Mouse (Mus musculus): Measurements from ENCODE around the gene Slit3. TPM values are rescaled to one million over a fixed set of nuclear protein-coding genes. Genes with fewer than 3 reads are reported as not detected.

The Slit3 gene
- polyA plus RNA-seq, 1 experiment, result not detected

- H3K36me3 ChIP-seq (ENCODE audit: control insufficient read depth), result no peaks in the 10 kb centered on the region
- TF ChIP-seq GATA1 (IDR thresholded peaks at IDR 0.05; ENCODE audit: low read length), result no peak
- no peak for TF ChIP-seq TAL1 (IDR thresholded peaks at IDR 0.05; ENCODE audit: low read length)
- no peaks in the 10 kb centered on the region for H3K9me3 ChIP-seq (ENCODE audit: control insufficient read depth, low read length)
- no peaks in the 10 kb centered on the region for H3K4me1 ChIP-seq (ENCODE audit: control insufficient read depth)
- H3K27me3 ChIP-seq (ENCODE audit: control insufficient read depth), result no peaks in the 10 kb centered on the region
- no peak overlapping the region for H3K4me3 ChIP-seq (replicated peaks)
Observed at GRCm38 (mm10) chr11:35142698-35143360, 21.8 kb downstream of the Slit3 start.

GRCm38 (mm10) chr11:35147818-35148445 lies 26.9 kb downstream of the Slit3 start:
- H3K9me3 ChIP-seq (ENCODE audit: control insufficient read depth, low read length), result no peaks in the 10 kb centered on the region
- H3K4me1 ChIP-seq (ENCODE audit: control insufficient read depth), result no peaks in the 10 kb centered on the region
- H3K4me3 ChIP-seq (replicated peaks), result no peak overlapping the region
- H3K36me3 ChIP-seq (ENCODE audit: control insufficient read depth), result no peaks in the 10 kb centered on the region
- TF ChIP-seq GATA1 (IDR thresholded peaks at IDR 0.05; ENCODE audit: low read length) (no peak), TAL1 (IDR thresholded peaks at IDR 0.05; ENCODE audit: low read length) (no peak)
- no peaks in the 10 kb centered on the region for H3K27me3 ChIP-seq (ENCODE audit: control insufficient read depth)

GRCm38 (mm10) chr11:35151539-35151951 lies 30.5 kb downstream of the Slit3 start:
- Histone ChIP-seq H3K4me3 (replicated peaks) (no peak overlapping the region), H3K4me1 (ENCODE audit: control insufficient read depth) (no peaks in the 10 kb centered on the region), H3K27me3 (ENCODE audit: control insufficient read depth) (no peaks in the 10 kb centered on the region), H3K9me3 (ENCODE audit: control insufficient read depth, low read length) (no peaks in the 10 kb centered on the region), H3K36me3 (ENCODE audit: control insufficient read depth) (no peaks in the 10 kb centered on the region)
- TF ChIP-seq GATA1 (IDR thresholded peaks at IDR 0.05; ENCODE audit: low read length) (no peak), TAL1 (IDR thresholded peaks at IDR 0.05; ENCODE audit: low read length) (no peak)

GRCm38 (mm10) chr11:35152875-35153274 lies 31.9 kb downstream of the Slit3 start:
- Histone ChIP-seq H3K4me1 (ENCODE audit: control insufficient read depth) (no peaks in the 10 kb centered on the region), H3K36me3 (ENCODE audit: control insufficient read depth) (no peaks in the 10 kb centered on the region), H3K27me3 (ENCODE audit: control insufficient read depth) (no peaks in the 10 kb centered on the region), H3K4me3 (replicated peaks) (no peak overlapping the region), H3K9me3 (ENCODE audit: control insufficient read depth, low read length) (no peaks in the 10 kb centered on the region)
- TF ChIP-seq GATA1 (IDR thresholded peaks at IDR 0.05; ENCODE audit: low read length), result no peak
- no peak for TF ChIP-seq TAL1 (IDR thresholded peaks at IDR 0.05; ENCODE audit: low read length)

GRCm38 (mm10) chr11:35154449-35154848 lies 33.4 kb downstream of the Slit3 start:
- no peak for TF ChIP-seq GATA1 (IDR thresholded peaks at IDR 0.05; ENCODE audit: low read length)
- no peak for TF ChIP-seq TAL1 (IDR thresholded peaks at IDR 0.05; ENCODE audit: low read length)
- Histone ChIP-seq H3K36me3 (ENCODE audit: control insufficient read depth) (no peaks in the 10 kb centered on the region), H3K4me3 (replicated peaks) (no peak overlapping the region), H3K9me3 (ENCODE audit: control insufficient read depth, low read length) (no peaks in the 10 kb centered on the region), H3K27me3 (ENCODE audit: control insufficient read depth) (no peaks in the 10 kb centered on the region), H3K4me1 (ENCODE audit: control insufficient read depth) (no peaks in the 10 kb centered on the region)

- H3K9me3 ChIP-seq (ENCODE audit: control insufficient read depth, low read length), result no peaks in the 10 kb centered on the region
- no peaks in the 10 kb centered on the region for H3K4me1 ChIP-seq (ENCODE audit: control insufficient read depth)
- TF ChIP-seq GATA1 (IDR thresholded peaks at IDR 0.05; ENCODE audit: low read length) (no peak), TAL1 (IDR thresholded peaks at IDR 0.05; ENCODE audit: low read length) (no peak)
- no peak overlapping the region for H3K4me3 ChIP-seq (replicated peaks)
- H3K36me3 ChIP-seq (ENCODE audit: control insufficient read depth), result no peaks in the 10 kb centered on the region
- H3K27me3 ChIP-seq (ENCODE audit: control insufficient read depth), result no peaks in the 10 kb centered on the region
Observed at GRCm38 (mm10) chr11:35155281-35155680, 34.3 kb downstream of the Slit3 start.

GRCm38 (mm10) chr11:35156676-35157075 lies 35.7 kb downstream of the Slit3 start:
- Histone ChIP-seq H3K9me3 (ENCODE audit: control insufficient read depth, low read length) (no peaks in the 10 kb centered on the region), H3K4me3 (replicated peaks) (no peak overlapping the region), H3K4me1 (ENCODE audit: control insufficient read depth) (no peaks in the 10 kb centered on the region), H3K27me3 (ENCODE audit: control insufficient read depth) (no peaks in the 10 kb centered on the region), H3K36me3 (ENCODE audit: control insufficient read depth) (no peaks in the 10 kb centered on the region)
- TF ChIP-seq TAL1 (IDR thresholded peaks at IDR 0.05; ENCODE audit: low read length) (no peak), GATA1 (IDR thresholded peaks at IDR 0.05; ENCODE audit: low read length) (no peak)

- H3K27me3 ChIP-seq (ENCODE audit: control insufficient read depth), result no peaks in the 10 kb centered on the region
- no peaks in the 10 kb centered on the region for H3K4me1 ChIP-seq (ENCODE audit: control insufficient read depth)
- no peaks in the 10 kb centered on the region for H3K36me3 ChIP-seq (ENCODE audit: control insufficient read depth)
- no peak overlapping the region for H3K4me3 ChIP-seq (replicated peaks)
- H3K9me3 ChIP-seq (ENCODE audit: control insufficient read depth, low read length), result no peaks in the 10 kb centered on the region
- no peak for TF ChIP-seq TAL1 (IDR thresholded peaks at IDR 0.05; ENCODE audit: low read length)
- no peak for TF ChIP-seq GATA1 (IDR thresholded peaks at IDR 0.05; ENCODE audit: low read length)
Observed at GRCm38 (mm10) chr11:35160682-35161211, 39.7 kb downstream of the Slit3 start.

- TF ChIP-seq TAL1 (IDR thresholded peaks at IDR 0.05; ENCODE audit: low read length), result no peak
- TF ChIP-seq GATA1 (IDR thresholded peaks at IDR 0.05; ENCODE audit: low read length), result no peak
- H3K27me3 ChIP-seq (ENCODE audit: control insufficient read depth), result no peaks in the 10 kb centered on the region
- no peaks in the 10 kb centered on the region for H3K4me1 ChIP-seq (ENCODE audit: control insufficient read depth)
- no peak overlapping the region for H3K4me3 ChIP-seq (replicated peaks)
- H3K9me3 ChIP-seq (ENCODE audit: control insufficient read depth, low read length), result no peaks in the 10 kb centered on the region
- H3K36me3 ChIP-seq (ENCODE audit: control insufficient read depth), result no peaks in the 10 kb centered on the region
Observed at GRCm38 (mm10) chr11:35163396-35163795, 42.4 kb downstream of the Slit3 start.
